Mouse (Mus musculus): ENCODE data around the gene Micu2. TPM values are rescaled to one million over a fixed set of nuclear protein-coding genes. Genes with fewer than 3 reads are reported as not detected.

Gene Micu2
- polyA plus RNA-seq, 1 experiment = 26.8 TPM

DNA sequence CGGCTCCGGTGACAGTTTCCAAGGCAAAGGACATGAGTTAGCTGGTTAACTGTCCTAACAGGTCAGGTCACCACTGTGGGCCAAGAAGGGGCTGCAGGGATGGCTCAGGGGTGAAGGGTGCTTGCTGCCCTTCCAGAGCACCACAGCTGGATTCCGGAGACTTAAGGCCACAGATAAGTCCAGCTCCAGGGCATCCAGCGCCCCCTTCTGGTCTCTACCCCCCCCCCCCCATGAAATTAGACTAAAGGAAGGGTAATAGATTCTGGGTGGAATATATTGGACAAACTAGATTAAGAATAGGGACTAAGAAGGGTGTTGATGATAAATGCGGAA lies 306 bp upstream of the Micu2 start:
- no peak overlapping the region for H3K27ac ChIP-seq (ENCODE audit: insufficient read depth, low read depth, low read length)
- WGBS = 36% methylated on average over 5 of the region's 5 CpGs

GRCm38 (mm10) chr14:57997431-57997830 lies 1.6 kb downstream of the Micu2 start:
- no peaks in the 10 kb centered on the region for H3K27me3 ChIP-seq (ENCODE audit: control insufficient read depth, insufficient read depth, low read length)
- TF ChIP-seq CTCF (IDR thresholded peaks at IDR 0.05; ENCODE audit: extremely low read depth, insufficient read length, insufficient replicate concordance, low read depth, low read length) = no peak
- TF ChIP-seq POLR2A (IDR thresholded peaks at IDR 0.05; ENCODE audit: low read depth, low read length) = no peak
- no peak overlapping the region for H3K4me3 ChIP-seq (ENCODE audit: low read depth, low read length)
- WGBS = 22% methylated on average over 1 of the region's 1 CpGs
- H3K36me3 ChIP-seq (ENCODE audit: control insufficient read depth, insufficient read depth, low read length) = no peaks in the 10 kb centered on the region; the same call in 1 of the 2 replicates
- peak overlapping the region; percentile 39; the same call in 1 of the 2 replicates for H3K27ac ChIP-seq (ENCODE audit: insufficient read depth, low read depth, low read length)
- peaks cover 2% of the 10 kb centered on the region; the same call in 1 of the 2 replicates for H3K4me1 ChIP-seq (ENCODE audit: control insufficient read depth, insufficient read depth, insufficient read length, low read length)

More for the DNA sequence above, 306 bp upstream of the Micu2 start:
- no peaks in the 10 kb centered on the region; the same call in 1 of the 2 replicates for H3K36me3 ChIP-seq (ENCODE audit: control insufficient read depth, insufficient read depth, low read length)
- TF ChIP-seq POLR2A (IDR thresholded peaks at IDR 0.05; ENCODE audit: low read depth, low read length) = no peak
- TF ChIP-seq CTCF (IDR thresholded peaks at IDR 0.05; ENCODE audit: extremely low read depth, insufficient read length, insufficient replicate concordance, low read depth, low read length) = no peak
- peak overlapping the region; percentile 80 for H3K4me3 ChIP-seq (ENCODE audit: low read depth, low read length)
- H3K27me3 ChIP-seq (ENCODE audit: control insufficient read depth, insufficient read depth, low read length) = no peaks in the 10 kb centered on the region
- peaks cover 2% of the 10 kb centered on the region; the same call in 1 of the 2 replicates for H3K4me1 ChIP-seq (ENCODE audit: control insufficient read depth, insufficient read depth, insufficient read length, low read length)

- Histone ChIP-seq H3K27me3 (ENCODE audit: control insufficient read depth, insufficient read depth, low read length) (no peaks in the 10 kb centered on the region), H3K27ac (ENCODE audit: insufficient read depth, low read depth, low read length) (no peak overlapping the region)
- no peak for TF ChIP-seq CTCF (IDR thresholded peaks at IDR 0.05; ENCODE audit: extremely low read depth, insufficient read length, insufficient replicate concordance, low read depth, low read length)
- no peak for TF ChIP-seq POLR2A (IDR thresholded peaks at IDR 0.05; ENCODE audit: low read depth, low read length)
These were observed 2.9 kb downstream of the Micu2 start for GRCm38 (mm10) chr14:57996210-57996609.

DNA sequence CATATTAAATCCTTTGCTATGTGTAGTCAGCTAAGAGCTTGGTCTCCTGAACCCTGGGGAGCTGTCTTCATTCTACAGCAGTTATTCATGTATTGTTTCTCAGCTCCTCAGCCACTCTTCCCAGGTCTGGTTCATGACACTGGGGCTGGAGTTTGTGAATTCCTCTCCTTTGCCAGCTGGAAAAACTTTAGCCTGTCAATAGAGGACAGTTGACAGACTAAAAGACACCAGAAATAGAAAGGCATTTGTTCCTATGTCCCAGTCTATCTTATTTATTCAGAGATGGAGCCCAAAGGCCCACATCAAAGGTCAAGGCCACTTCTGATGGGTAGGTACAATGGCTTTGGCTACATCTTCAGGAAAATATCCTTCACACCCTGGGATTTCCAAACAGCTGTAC lies 7.3 kb downstream of the Micu2 start:
- no peak overlapping the region for H3K27ac ChIP-seq (ENCODE audit: insufficient read depth, low read depth, low read length)
- TF ChIP-seq POLR2A (IDR thresholded peaks at IDR 0.05; ENCODE audit: low read depth, low read length) (no peak), CTCF (IDR thresholded peaks at IDR 0.05; ENCODE audit: extremely low read depth, insufficient read length, insufficient replicate concordance, low read depth, low read length) (no peak)
- no peak overlapping the region for H3K4me3 ChIP-seq (ENCODE audit: low read depth, low read length)
- H3K4me1 ChIP-seq (ENCODE audit: control insufficient read depth, insufficient read depth, insufficient read length, low read length) = peaks cover 11% of the 10 kb centered on the region; the same call in 1 of the 2 replicates
- no peaks in the 10 kb centered on the region for H3K27me3 ChIP-seq (ENCODE audit: control insufficient read depth, insufficient read depth, low read length)
- H3K36me3 ChIP-seq (ENCODE audit: control insufficient read depth, insufficient read depth, low read length) = no peaks in the 10 kb centered on the region; the same call in 1 of the 2 replicates

More at GRCm38 (mm10) chr14:57996210-57996609, 2.9 kb downstream of the Micu2 start:
- peaks cover 2% of the 10 kb centered on the region; the same call in 1 of the 2 replicates for H3K4me1 ChIP-seq (ENCODE audit: control insufficient read depth, insufficient read depth, insufficient read length, low read length)
- no peak overlapping the region for H3K4me3 ChIP-seq (ENCODE audit: low read depth, low read length)
- H3K36me3 ChIP-seq (ENCODE audit: control insufficient read depth, insufficient read depth, low read length) = no peaks in the 10 kb centered on the region; the same call in 1 of the 2 replicates
- WGBS = 44% methylated on average over 3 of the region's 3 CpGs

- Histone ChIP-seq H3K27ac (ENCODE audit: insufficient read depth, low read depth, low read length) (peak overlapping the region; percentile 78), H3K27me3 (ENCODE audit: control insufficient read depth, insufficient read depth, low read length) (no peaks in the 10 kb centered on the region), H3K36me3 (ENCODE audit: control insufficient read depth, insufficient read depth, low read length) (no peaks in the 10 kb centered on the region; the same call in 1 of the 2 replicates), H3K4me3 (ENCODE audit: low read depth, low read length) (no peak overlapping the region), H3K4me1 (ENCODE audit: control insufficient read depth, insufficient read depth, insufficient read length, low read length) (peaks cover 11% of the 10 kb centered on the region; the same call in 1 of the 2 replicates)
- TF ChIP-seq CTCF (IDR thresholded peaks at IDR 0.05; ENCODE audit: extremely low read depth, insufficient read length, insufficient replicate concordance, low read depth, low read length) = no peak
- TF ChIP-seq POLR2A (IDR thresholded peaks at IDR 0.05; ENCODE audit: low read depth, low read length) = no peak
- WGBS = 48% methylated on average over 2 of the region's 2 CpGs
These were observed 9.9 kb downstream of the Micu2 start for GRCm38 (mm10) chr14:57989162-57989561.

GRCm38 (mm10) chr14:57985780-57986179 lies 13.3 kb downstream of the Micu2 start:
- H3K27me3 ChIP-seq (ENCODE audit: control insufficient read depth, insufficient read depth, low read length) = no peaks in the 10 kb centered on the region
- WGBS = 89% methylated on average over 2 of the region's 2 CpGs
- H3K4me3 ChIP-seq (ENCODE audit: low read depth, low read length) = no peak overlapping the region
- H3K36me3 ChIP-seq (ENCODE audit: control insufficient read depth, insufficient read depth, low read length) = no peaks in the 10 kb centered on the region
- H3K27ac ChIP-seq (ENCODE audit: insufficient read depth, low read depth, low read length) = no peak overlapping the region
- H3K4me1 ChIP-seq (ENCODE audit: control insufficient read depth, insufficient read depth, insufficient read length, low read length) = peaks cover 13% of the 10 kb centered on the region; the same call in 1 of the 2 replicates
- TF ChIP-seq POLR2A (IDR thresholded peaks at IDR 0.05; ENCODE audit: low read depth, low read length) = no peak
- no peak for TF ChIP-seq CTCF (IDR thresholded peaks at IDR 0.05; ENCODE audit: extremely low read depth, insufficient read length, insufficient replicate concordance, low read depth, low read length)

GRCm38 (mm10) chr14:57982450-57982849 lies 16.6 kb downstream of the Micu2 start:
- TF ChIP-seq POLR2A (IDR thresholded peaks at IDR 0.05; ENCODE audit: low read depth, low read length) (no peak), CTCF (IDR thresholded peaks at IDR 0.05; ENCODE audit: extremely low read depth, insufficient read length, insufficient replicate concordance, low read depth, low read length) (no peak)
- Histone ChIP-seq H3K36me3 (ENCODE audit: control insufficient read depth, insufficient read depth, low read length) (peaks cover 4% of the 10 kb centered on the region), H3K27ac (ENCODE audit: insufficient read depth, low read depth, low read length) (no peak overlapping the region), H3K27me3 (ENCODE audit: control insufficient read depth, insufficient read depth, low read length) (no peaks in the 10 kb centered on the region), H3K4me1 (ENCODE audit: control insufficient read depth, insufficient read depth, insufficient read length, low read length) (peaks cover 3% of the 10 kb centered on the region; the same call in 1 of the 2 replicates), H3K4me3 (ENCODE audit: low read depth, low read length) (no peak overlapping the region)
- WGBS = 84% methylated on average over 7 of the region's 7 CpGs

Data from small intestine, adult 2 months (tissue).